Mouse (Mus musculus) heart, postnatal 4 days (tissue): ENCODE data around the gene Fam166a. TPM values are rescaled to one million over a fixed set of nuclear protein-coding genes. Genes with fewer than 3 reads are reported as not detected.
A peak's percentile ranks its signal among the peaks of the same experiment; 100 is the strongest.

Source experiments
- DNase-seq: peaks from one replicate; pipeline ENCODE4 v3.0.0; 2021
- total RNA-seq, 2 experiments: library from RNA; stranded (reverse); gene quantifications; 2 replicates each; pipeline ENCODE4 v1.2.3; 2021

The Fam166a gene
- total RNA-seq, 2 experiments from 2014 or later = not detected

GRCm38 (mm10) chr2:25185625-25186574 lies 32.6 kb upstream of the Fam166a start:
- peak; percentile 68 for DNase-seq

GRCm38 (mm10) chr2:25186575-25186930 lies 32.0 kb upstream of the Fam166a start:
- no peak for DNase-seq

DNA sequence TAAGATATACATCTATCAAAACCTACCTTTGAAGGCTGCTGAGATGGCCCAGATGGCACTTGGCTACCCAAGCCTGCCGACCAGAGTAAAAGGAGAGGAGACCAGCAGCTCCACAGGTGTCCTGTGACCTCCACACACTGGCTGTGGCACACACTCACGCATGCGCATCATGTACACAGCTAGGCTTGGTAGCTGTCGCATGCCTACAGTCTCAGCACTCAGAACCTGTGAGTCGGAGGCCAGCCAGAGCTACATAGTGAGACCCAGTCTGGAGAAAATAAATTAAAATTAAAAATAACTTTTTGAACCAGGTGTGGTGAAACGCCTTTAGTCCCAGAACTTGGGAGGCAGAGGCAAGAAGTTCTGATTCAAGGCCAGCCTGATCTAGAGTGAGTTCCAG lies 30.7 kb upstream of the Fam166a start:
- no peak for DNase-seq

DNA sequence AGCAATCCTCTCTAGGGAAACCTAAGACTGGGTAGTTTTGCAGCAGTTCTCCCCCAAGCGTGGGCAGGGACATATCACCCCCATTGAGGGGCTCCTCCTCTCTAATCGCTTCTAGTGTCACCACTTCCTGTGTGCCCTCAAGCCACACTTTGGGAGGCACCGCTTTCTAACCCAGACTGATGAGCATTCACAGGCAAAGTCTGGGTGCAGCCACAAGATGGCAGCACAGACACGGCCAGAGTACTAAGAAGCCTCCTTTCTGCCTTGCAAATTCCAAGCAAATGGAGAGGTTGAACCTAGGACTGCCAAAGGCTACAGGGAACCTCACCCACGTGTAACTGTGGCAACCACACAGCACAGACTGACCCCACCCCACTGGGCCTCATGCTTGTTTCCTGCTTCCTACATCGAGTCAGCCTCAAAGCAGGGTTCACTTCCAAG lies 25.2 kb upstream of the Fam166a start:
- DNase-seq = peak; percentile 88

- DNase-seq = no peak
These were observed 24.5 kb upstream of the Fam166a start for GRCm38 (mm10) chr2:25194006-25194405.

DNA sequence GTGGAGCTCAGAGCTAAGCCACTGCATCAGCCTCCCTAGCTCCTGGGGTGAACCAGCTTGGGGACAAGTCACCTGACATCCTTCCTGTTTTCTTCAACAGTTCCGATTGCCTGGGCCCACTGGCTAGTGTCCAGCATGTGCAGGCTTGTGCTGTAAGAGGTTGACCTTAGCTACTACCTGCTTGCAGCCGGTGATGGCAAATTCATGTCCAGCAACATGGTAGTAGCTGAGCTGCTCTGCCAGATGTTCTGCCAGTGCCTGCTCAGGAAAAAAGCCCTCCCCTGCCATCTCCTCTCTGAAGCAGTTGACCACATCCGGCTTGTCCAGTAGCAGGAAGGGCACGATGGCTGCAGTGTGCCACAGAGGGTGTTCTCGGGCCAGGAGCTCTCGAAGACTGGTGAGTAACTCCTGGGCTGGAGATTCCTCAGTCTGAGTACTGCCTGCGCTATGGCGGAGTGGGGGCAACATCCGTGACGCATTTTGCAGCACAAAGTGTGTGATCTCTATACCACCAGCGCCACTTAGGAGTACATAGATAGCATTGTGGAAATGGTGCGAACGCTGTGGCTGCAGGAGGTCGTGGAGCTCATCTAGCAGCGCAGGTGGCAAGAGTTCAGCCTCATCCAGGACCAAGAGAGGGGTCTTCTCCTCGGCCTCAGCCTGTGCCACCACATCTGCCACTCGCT lies 23.9 kb upstream of the Fam166a start:
- DNase-seq = no peak

- peak; percentile 60 for DNase-seq
These were observed 23.1 kb upstream of the Fam166a start for GRCm38 (mm10) chr2:25195211-25196156.

- peak; percentile 81 for DNase-seq
These were observed 22.2 kb upstream of the Fam166a start, which contains the start of gene Tor4a for GRCm38 (mm10) chr2:25196172-25196954. Gene Tor4a (minus strand): TSS chr2:25196886.

- DNase-seq = no peak
These were observed 21.4 kb upstream of the Fam166a start for GRCm38 (mm10) chr2:25197191-25197590.

GRCm38 (mm10) chr2:25197946-25198345 lies 20.6 kb upstream of the Fam166a start:
- no peak for DNase-seq

- DNase-seq = no peak
These were observed 17.9 kb upstream of the Fam166a start for GRCm38 (mm10) chr2:25200631-25201030.

- peak; percentile 50 for DNase-seq
These were observed 14.8 kb upstream of the Fam166a start for GRCm38 (mm10) chr2:25203631-25204214.

GRCm38 (mm10) chr2:25207593-25207992 lies 11.0 kb upstream of the Fam166a start:
- no peak for DNase-seq

DNA sequence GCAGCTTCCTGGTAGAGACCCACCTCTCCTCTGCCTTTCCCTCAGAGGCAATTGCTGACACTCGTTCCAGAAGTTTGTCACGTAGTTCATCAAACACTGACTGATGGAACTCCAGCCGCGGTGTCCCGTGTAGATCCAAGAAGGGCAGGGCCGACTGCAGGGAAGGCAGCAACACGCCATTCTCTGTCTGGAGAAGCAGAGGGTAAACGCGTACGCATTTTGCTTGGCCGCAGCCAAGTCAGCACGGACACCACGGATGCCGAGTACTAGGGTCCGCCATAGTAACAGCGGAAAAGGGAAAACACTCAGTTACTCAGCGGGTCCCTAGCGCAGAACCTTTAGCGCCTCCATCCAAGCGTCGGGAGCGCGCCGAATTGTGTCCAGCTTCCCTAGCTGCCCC lies 7.9 kb upstream of the Fam166a start:
- no peak for DNase-seq

DNA sequence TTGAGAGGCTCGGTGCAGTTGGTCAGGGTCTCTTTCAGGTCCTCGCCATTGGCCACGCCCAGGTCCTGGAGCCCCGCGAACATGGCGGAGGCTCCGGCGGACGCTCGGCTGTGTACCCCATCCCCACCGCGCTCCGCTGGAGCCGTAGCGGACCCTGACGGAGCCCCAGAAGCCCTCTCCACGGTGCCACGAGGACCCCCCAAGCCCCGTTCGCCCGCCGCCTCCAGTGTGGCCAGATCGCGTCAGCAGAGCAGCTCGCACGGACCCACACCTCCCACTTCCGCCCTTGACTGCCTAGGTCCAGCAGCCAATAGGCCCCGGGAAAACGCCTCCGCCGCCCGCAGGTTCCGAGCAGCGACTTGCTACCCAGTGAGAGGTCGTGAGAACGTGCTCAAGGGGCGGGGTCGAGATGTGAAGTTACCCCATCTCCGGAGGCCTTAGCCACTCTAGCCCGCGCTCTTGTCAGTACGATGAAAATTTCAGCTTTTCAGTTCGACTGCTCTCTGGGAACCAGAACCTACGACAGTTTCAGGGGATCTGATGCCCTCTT lies 7.3 kb upstream of the Fam166a start, which contains the start of gene Nelfb:
Nelfb (minus strand) TSS at position 369 of the 550 bp plus-strand sequence.
- DNase-seq = peak; percentile 94

GRCm38 (mm10) chr2:25213266-25213865 lies 5.2 kb upstream of the Fam166a start:
- no peak for DNase-seq

- DNase-seq = no peak
These were observed 4.1 kb upstream of the Fam166a start, which contains the start of gene Stpg3 for GRCm38 (mm10) chr2:25214444-25214843. Gene Stpg3 (minus strand): TSS chr2:25214637.

DNA sequence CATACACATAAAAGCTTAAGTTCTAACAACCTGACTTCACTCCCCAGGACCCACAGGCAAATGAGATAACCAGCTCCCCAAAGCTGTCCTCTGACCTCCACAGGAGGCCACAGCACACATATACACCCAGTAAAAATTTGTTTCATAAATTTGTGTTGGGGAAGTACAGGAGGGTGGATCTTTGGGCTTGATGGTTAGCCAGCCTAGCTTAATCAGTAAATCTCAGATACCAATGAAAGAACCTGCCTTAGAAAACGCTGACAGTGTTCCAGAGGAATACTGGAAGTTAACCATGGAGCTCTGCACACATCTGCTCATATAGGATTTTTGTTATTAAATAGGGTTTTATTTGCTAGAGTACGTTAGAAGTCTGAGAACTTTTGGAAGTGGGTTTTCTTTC lies 879 bp upstream of the Fam166a start:
- no peak for DNase-seq

DNA sequence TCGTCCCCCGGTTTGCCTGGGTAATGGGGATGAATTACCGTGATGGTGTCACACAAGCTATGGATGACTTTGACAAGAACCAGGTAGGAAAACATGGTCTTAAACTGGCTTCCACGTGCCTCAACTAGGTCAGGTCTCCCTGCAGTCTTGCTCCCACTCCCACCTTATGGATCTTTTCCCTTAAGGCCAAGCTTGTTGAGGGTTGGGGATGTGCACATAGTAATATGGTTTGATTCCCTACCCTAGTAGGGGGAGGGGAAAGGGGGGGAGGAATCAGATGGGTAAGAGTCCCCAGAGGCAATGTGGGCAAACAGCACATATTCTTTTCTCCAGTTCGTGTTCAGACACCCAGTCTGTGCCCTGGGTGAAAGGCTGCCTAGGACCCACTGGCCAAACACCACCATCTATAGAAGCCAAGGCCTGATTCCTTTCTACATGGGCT lies 2.8 kb downstream of the Fam166a start:
- no peak for DNase-seq
